Mouse (Mus musculus) liver, adult (tissue): ENCODE data around the gene Cep131.

ENCODE experiments used
- GATA4 ChIP-seq: IDR thresholded peaks from 2 replicates; pipeline ENCODE4 v1.6.1; 2014; ENCODE audit warnings: mild to moderate bottlenecking, low read length; ENCODE audit not compliant: insufficient replicate concordance

Gene Cep131

GRCm38 (mm10) chr11:120086702-120087152 is at the start of gene Cep131:
TSS of gene Cep131 (minus strand) at chr11:120086827.
- no peak for TF ChIP-seq GATA4

GRCm38 (mm10) chr11:120136195-120136594 is 49.6 kb upstream of the Cep131 start:
- no peak for TF ChIP-seq GATA4

DNA sequence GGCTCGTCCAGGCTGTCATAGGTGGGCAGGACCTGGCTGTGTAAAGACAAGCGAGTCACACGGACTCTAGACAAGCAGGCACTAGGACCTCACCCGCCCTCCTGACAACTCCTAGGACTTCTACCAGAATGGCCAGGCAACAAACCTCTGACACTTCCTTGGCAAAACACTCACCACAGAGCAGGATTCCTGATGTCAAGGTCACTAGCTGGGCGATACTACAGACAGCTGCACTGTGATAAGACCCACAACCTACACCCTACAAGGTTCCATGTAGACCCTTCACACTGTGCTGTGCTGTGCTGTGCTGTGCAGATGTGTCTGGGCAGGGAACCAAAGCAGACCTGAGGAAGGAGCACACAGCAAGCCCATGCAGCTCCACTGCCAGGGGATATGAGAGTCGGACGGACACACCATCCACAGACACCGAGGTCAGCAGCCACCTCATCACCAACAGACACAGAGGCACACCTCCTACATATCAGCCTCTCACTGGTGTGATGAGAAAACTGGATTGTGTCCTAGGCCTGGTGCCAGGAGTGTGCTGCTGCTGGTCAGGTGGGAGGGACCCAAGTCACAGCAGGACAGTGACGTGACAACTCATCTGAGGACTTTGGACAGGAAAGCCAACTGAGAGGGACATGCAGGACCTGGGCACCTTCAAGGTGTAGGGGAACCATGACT is 48.4 kb upstream of the Cep131 start:
- TF ChIP-seq GATA4: no peak

- TF ChIP-seq GATA4: no peak
These were observed 47.5 kb upstream of the Cep131 start for GRCm38 (mm10) chr11:120134148-120134547.

- TF ChIP-seq GATA4: no peak
These were observed 42.7 kb upstream of the Cep131 start for GRCm38 (mm10) chr11:120129281-120129680.

DNA sequence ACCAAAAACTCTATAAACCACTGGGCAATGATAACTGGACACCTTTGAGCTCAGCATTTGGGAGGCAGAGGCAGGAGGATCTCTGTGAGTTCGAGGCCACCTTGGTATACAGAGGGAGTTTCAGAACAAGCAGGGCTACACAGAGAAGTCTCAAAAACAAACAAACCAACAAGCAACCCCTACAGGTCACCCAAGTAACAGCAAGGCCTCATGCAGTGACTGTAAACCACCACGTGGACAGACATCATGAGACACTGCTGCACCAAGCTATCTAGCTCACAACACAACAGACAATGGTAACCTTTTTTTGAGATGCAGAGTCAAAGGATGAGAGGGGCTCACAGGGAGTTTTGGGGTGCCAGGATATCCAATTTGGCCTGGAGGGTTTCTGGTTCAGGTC is 40.2 kb upstream of the Cep131 start:
- no peak for TF ChIP-seq GATA4

DNA sequence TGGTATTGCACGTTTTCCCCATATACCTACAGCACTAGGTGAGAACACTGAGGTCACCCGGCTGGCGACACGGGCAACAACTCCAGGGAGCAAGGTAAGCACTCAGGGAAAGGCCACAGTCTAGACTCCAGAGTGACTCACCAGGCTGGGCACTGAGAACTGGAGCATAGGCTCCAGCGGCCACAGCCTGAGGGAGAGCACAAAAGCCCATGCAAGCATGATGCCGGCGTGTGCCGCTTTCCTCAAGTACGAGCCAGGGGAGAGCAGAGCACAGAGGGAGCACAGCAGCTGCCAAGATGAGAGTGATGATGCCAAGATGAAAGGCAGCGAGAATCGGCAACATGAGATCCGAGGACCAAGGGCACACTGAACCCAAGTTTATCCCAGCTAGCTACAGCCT is 35.5 kb upstream of the Cep131 start:
- TF ChIP-seq GATA4: no peak

DNA sequence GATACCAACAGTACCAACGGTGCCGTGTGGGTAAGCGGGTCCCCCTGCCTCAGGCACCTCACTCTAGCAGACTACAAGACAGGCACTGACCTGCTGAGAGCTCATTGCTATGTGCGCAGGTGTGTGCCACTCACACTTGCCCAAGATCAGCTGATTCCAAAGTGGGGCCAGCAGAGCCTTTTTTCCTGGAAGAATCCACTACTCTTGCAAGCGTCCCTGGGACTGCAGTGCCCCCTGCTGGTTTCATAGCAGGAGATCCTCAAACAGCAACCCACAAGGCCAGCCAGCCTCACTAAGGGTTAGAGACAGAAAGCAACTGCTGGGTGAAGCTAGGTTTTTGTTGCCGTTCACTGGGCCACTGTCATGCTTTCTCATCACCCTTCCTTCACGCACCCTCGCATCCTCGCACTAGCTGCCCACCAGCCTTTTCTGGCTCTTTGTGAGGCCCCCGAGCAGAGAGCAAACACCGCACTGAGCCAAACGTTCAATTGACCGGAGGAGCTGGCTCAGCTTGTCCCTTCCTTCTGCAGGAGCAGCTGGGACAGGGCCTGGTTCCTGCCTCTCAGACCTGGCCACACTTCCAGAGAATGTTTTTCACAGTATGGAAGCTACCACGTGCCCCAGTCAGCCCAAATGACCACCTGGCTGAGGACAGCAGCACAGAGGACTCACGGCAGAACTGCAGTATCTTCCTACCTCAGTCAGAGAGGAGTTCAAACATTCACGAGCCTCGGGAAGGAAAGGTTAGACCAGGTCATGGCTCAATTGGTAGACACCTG is 34.2 kb upstream of the Cep131 start:
- TF ChIP-seq GATA4: no peak

DNA sequence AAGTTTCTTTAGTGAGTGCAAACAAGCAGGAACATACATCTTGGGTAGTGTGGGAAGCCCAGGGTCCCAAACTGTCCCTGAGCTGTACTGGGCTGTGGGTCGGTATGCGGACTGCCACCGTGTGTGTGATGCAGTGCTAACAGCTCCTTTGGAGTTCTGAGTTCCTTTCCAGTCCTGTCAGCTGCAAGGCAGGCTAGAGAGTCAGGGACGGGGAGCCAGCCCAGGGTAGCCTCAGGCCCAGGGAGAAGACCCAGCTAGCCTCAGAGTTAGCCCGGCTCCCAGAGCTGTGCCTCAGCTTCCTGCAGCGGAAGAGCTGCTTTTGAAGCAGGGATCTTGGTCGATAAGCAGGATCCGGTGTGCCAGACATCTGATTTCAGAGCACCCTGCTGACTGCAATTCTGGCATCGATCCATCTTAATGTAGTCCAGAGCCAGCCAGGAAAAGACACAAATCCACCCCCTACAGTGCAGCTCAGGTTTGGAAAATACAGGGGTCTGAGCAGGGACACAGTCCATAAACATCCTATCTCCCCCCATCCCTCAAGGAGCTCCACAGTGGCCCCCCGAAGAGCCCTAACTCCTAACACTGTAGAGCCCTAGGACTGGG is 33.4 kb upstream of the Cep131 start:
- TF ChIP-seq GATA4: peak; percentile 71; the same call in 1 of the 2 replicates

DNA sequence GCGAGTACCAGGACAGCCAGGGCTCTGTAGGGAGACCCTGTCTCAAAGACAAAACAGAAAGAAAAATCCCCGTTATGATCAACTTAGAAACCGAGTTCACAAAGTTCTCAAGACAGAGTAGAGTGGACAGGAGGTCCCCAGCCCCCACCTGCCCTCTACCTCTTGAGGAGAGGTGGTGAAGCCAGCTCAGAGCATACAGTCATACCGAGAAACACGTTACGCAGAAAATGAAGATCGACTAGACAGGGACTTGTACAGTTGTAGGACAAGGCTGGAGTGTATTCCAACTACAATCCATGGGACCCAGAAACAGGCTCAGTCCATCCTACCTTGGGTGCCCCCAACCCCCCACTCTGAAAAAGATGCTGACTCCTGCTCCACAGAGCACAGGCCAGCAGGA is 32.5 kb upstream of the Cep131 start:
- no peak for TF ChIP-seq GATA4

DNA sequence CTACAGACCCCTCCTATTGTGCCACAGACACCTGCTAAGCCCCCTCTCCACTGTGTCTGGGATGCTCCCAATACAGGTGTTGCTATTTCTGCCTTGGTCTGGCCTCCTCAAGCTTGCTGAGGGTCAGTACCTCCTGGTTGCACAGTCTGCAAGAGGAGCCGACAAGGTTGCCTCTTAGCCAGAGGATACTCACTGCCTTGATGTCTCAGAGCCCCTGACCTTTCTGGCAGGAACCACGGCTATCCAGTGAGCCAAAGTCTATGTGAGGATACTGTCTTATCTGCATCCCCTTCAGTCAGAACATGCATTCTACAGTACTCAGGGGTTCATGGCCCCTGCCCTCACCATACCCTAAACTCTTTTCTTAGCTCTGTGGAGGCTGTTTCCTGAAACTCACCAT is 31.0 kb upstream of the Cep131 start:
- TF ChIP-seq GATA4: no peak

- TF ChIP-seq GATA4: no peak
These were observed 28.0 kb upstream of the Cep131 start for GRCm38 (mm10) chr11:120114488-120115215.

GRCm38 (mm10) chr11:120112136-120112535 is 25.5 kb upstream of the Cep131 start:
- no peak for TF ChIP-seq GATA4

- TF ChIP-seq GATA4: no peak
These were observed 24.4 kb upstream of the Cep131 start for GRCm38 (mm10) chr11:120111033-120111432.

GRCm38 (mm10) chr11:120110554-120110953 is 23.9 kb upstream of the Cep131 start:
- no peak for TF ChIP-seq GATA4
